Mouse (Mus musculus) adrenal gland, adult 18-20 months (tissue): Measurements from ENCODE around the gene Itprip. TPM values are rescaled to one million over a fixed set of nuclear protein-coding genes. Genes with fewer than 3 reads are reported as not detected.

ENCODE experiments used
- DNase-seq, 2 experiments: peaks; one replicate each; pipeline ENCODE4 v3.0.0; 2021 to 2022; ENCODE audit warnings: low spot score in 2 of 2
- total RNA-seq, 2 experiments: library from RNA; stranded (reverse); gene quantifications; 1 replicate in 1 of 2; 2 replicates in 1 of 2; pipeline ENCODE4 v1.2.3; 2021

Itprip gene
- total RNA-seq, 2 experiments from 2014 or later: 16.8 to 17.7 TPM

GRCm38 (mm10) chr19:47915251-47915650 is 3.8 kb downstream of the Itprip start:
- no peak for DNase-seq

GRCm38 (mm10) chr19:47914191-47914590 is 4.9 kb downstream of the Itprip start:
- DNase-seq: no peak

- DNase-seq: no peak
Observed at GRCm38 (mm10) chr19:47913344-47913743, 5.8 kb downstream of the Itprip start.

GRCm38 (mm10) chr19:47910751-47911150 is 8.3 kb downstream of the Itprip start:
- no peak for DNase-seq

- DNase-seq: no peak
Observed at GRCm38 (mm10) chr19:47910117-47910618, 8.9 kb downstream of the Itprip start.

- no peak for DNase-seq
Observed at GRCm38 (mm10) chr19:47909387-47910116, 9.5 kb downstream of the Itprip start.

- DNase-seq: no peak
Observed at GRCm38 (mm10) chr19:47908961-47909371, 10.1 kb downstream of the Itprip start.

- no peak for DNase-seq
Observed at GRCm38 (mm10) chr19:47907596-47907995, 11.5 kb downstream of the Itprip start.

GRCm38 (mm10) chr19:47905603-47906002 is 13.5 kb downstream of the Itprip start:
- DNase-seq: no peak

GRCm38 (mm10) chr19:47905081-47905480 is 14.0 kb downstream of the Itprip start:
- DNase-seq: no peak

- no peak for DNase-seq
Observed at GRCm38 (mm10) chr19:47903679-47904078, 15.4 kb downstream of the Itprip start.

GRCm38 (mm10) chr19:47902316-47903201 is 16.5 kb downstream of the Itprip start:
- DNase-seq: no peak

GRCm38 (mm10) chr19:47900558-47900957 is 18.5 kb downstream of the Itprip start:
- no peak for DNase-seq

GRCm38 (mm10) chr19:47900012-47900411 is 19.1 kb downstream of the Itprip start:
- no peak for DNase-seq

GRCm38 (mm10) chr19:47898472-47899079 is 20.5 kb downstream of the Itprip start:
- DNase-seq: no peak

- DNase-seq: no peak
Observed at GRCm38 (mm10) chr19:47893092-47893491, 26.0 kb downstream of the Itprip start.

GRCm38 (mm10) chr19:47891562-47892312 is 27.4 kb downstream of the Itprip start:
- no peak for DNase-seq

GRCm38 (mm10) chr19:47890489-47891130 is 28.5 kb downstream of the Itprip start:
- DNase-seq: no peak

GRCm38 (mm10) chr19:47888037-47888436 is 31.1 kb downstream of the Itprip start:
- no peak for DNase-seq

- no peak for DNase-seq
Observed at GRCm38 (mm10) chr19:47887417-47887816, 31.7 kb downstream of the Itprip start.
